In genomic region chr9:60712771-60713541, GRCm38 (mm10) we compare ENCODE assay signal across 7 mouse cellular contexts. TPM values are rescaled to one million over a fixed set of nuclear protein-coding genes. Genes with fewer than 3 reads are reported as not detected.
DNase-seq lines count a peak whose midpoint lies in the region; ATAC-seq lines count a peak whose summit lies in the region.

Larp6 (plus strand) TSS chr9:60712989.

- peak within 1 kb of the TSS; percentile 85 for H3K9ac ChIP-seq in forebrain, embryonic 16.5 days (replicated peaks; ENCODE audit: low read depth, low read length)

- H3K4me3 ChIP-seq in forebrain, embryonic 16.5 days (replicated peaks; ENCODE audit: low read length): peak within 1 kb of the TSS; percentile 60

- no peak within 1 kb of the TSS for H3K27ac ChIP-seq in forebrain, embryonic 16.5 days (ENCODE audit: low read length)

- H3K36me3 ChIP-seq in forebrain, embryonic 16.5 days (ENCODE audit: control insufficient read depth, insufficient read depth): no peaks in the 10 kb centered on the region

- intact Hi-C loops in heart, postnatal 25 days (cut with DNase I): no loop called here

- ATAC-seq in cerebellum, adult (ENCODE audit: insufficient number of reproducible peaks, low FRiP score, low TSS enrichment): peak; percentile 85
- ATAC-seq in forebrain, embryonic 16.5 days: peak; percentile 58

- peaks cover 12% of the 10 kb centered on the region; the same call in 1 of the 2 replicates for H3K4me1 ChIP-seq in forebrain, embryonic 16.5 days (replicated peaks; ENCODE audit: control insufficient read depth, insufficient read depth, low read length)

- H3K9me3 ChIP-seq in forebrain, embryonic 16.5 days (ENCODE audit: control insufficient read depth, low read length): no peaks in the 10 kb centered on the region

- peak; percentile 74 for DNase-seq in ZHBTc4 (ENCODE audit: low read depth, low spot score)
- DNase-seq in heart, postnatal 25 days (ENCODE audit: low spot score): peak; percentile 43
- DNase-seq in layer of hippocampus, postnatal 36 days: peak; percentile 57 to 68
- peak; percentile 18 for DNase-seq in lung, postnatal 25 days (ENCODE audit: low spot score)
- DNase-seq in skeletal muscle tissue, adult 2 months (ENCODE audit: low read depth, low spot score): peak; percentile 40

- WGBS in forebrain, embryonic 16.5 days: under 1% methylated on average over 63 of the region's 66 CpGs

- H3K4me2 ChIP-seq in forebrain, embryonic 16.5 days (ENCODE audit: low read length): peak within 1 kb of the TSS; percentile 95

- H3K27me3 ChIP-seq in forebrain, embryonic 16.5 days (replicated peaks; ENCODE audit: control insufficient read depth, insufficient read depth, low read length): no peaks in the 10 kb centered on the region

RNA-seq across cellular contexts. Expression of gene Larp6, which starts in this region (rescaled TPM):
- polyA plus RNA-seq in forebrain, embryonic 16.5 days (2015; fragmentation: Nextera tagmentation; extraction: Ambion mirVana): 8.4 and 10.3 TPM in 2 replicates
- total RNA-seq in heart, postnatal 25 days (2021): 1 to 10 TPM; 1.3 to 1.5 TPM
- total RNA-seq in layer of hippocampus, postnatal 36 days (2021): 10 to 100 TPM; 33.4 to 34.8 TPM

Comparison
In these comparisons a context has a peak if more than half of its experiments do, and no peak if none do; other contexts are left out.
1. RNA of gene Larp6 (total RNA-seq): 33.4 to 34.8 TPM in layer of hippocampus, postnatal 36 days; 1.3 to 1.5 TPM in heart, postnatal 25 days; every median in the first group is over 10 times any median in the second.
2. DNase-seq: peak in every context shown above with its lines; median percentile 74 in ZHBTc4; 62 in layer of hippocampus, postnatal 36 days; 43 in heart, postnatal 25 days; 40 in skeletal muscle tissue, adult 2 months; 18 in lung, postnatal 25 days.